Mouse (Mus musculus) hindbrain, embryonic 13.5 days (tissue): ENCODE results near the gene Zfp949. TPM values are rescaled to one million over a fixed set of nuclear protein-coding genes. Genes with fewer than 3 reads are reported as not detected.
"Not testable (repeated sequence)": the region's sequence is repeated elsewhere in the genome, so short reads cannot be mapped to it uniquely, and the experiment has no call there.

Experiments used
- ATAC-seq: fragments of 200-750 bp; cut with Nextera tagmentation; 2 replicates; pipeline ENCODE4 v1.8.0; 2017; ENCODE audit warnings: moderate TSS enrichment; ENCODE audit not compliant: low FRiP score
- H3K27ac ChIP-seq: fragments of 300-500 bp; sonication (generic); 2 replicates; pipeline ENCODE4 v1.5.1; 2015; ENCODE audit warnings: inconsistent platforms, mild to moderate bottlenecking, moderate library complexity
- H3K27me3 ChIP-seq: fragments of 300-500 bp; sonication (generic); 2 replicates; pipeline ENCODE4 v1.6.1; 2015; ENCODE audit warnings: mild to moderate bottlenecking, inconsistent platforms
- H3K36me3 ChIP-seq: fragments of 300-500 bp; sonication (generic); 2 replicates; pipeline ENCODE4 v1.6.1; 2015; ENCODE audit warnings: mild to moderate bottlenecking, inconsistent platforms
- H3K4me1 ChIP-seq: fragments of 300-500 bp; sonication (generic); replicated peaks from 2 replicates; pipeline ENCODE4 v1.6.1; 2015; ENCODE audit warnings: inconsistent platforms
- H3K4me2 ChIP-seq: fragments of 300-500 bp; sonication (generic); 2 replicates; pipeline ENCODE4 v1.6.1; 2015; ENCODE audit warnings: inconsistent platforms, mild to moderate bottlenecking, moderate library complexity
- H3K4me3 ChIP-seq: fragments of 300-500 bp; sonication (generic); 2 replicates; pipeline ENCODE4 v1.5.1; 2015; ENCODE audit warnings: mild to moderate bottlenecking, inconsistent platforms
- H3K9ac ChIP-seq: fragments of 300-500 bp; sonication (generic); 2 replicates; pipeline ENCODE4 v1.6.1; 2015; ENCODE audit warnings: mild to moderate bottlenecking, inconsistent platforms
- H3K9me3 ChIP-seq: fragments of 300-500 bp; sonication (generic); 2 replicates; pipeline ENCODE4 v1.6.1; 2016; ENCODE audit warnings: inconsistent platforms
- WGBS: fragments of 180-500 bp; shearing (Covaris S2); methylation state at CpG from one replicate; pipeline ENCODE4 v1.1.7; 2015; 5-methylcytosine and 5-hydroxymethylcytosine counted together
- polyA plus RNA-seq: library from polyadenylated mRNA; unstranded; fragments of >200 nt; fragmentation: Nextera tagmentation; extraction: Ambion mirVana; gene quantifications from 2 replicates; pipeline ENCODE4 v1.2.1, GENCODE M21; 2015

Gene Zfp949
- polyA plus RNA-seq, 1 experiment from 2014 or later, result 20.1 TPM

DNA sequence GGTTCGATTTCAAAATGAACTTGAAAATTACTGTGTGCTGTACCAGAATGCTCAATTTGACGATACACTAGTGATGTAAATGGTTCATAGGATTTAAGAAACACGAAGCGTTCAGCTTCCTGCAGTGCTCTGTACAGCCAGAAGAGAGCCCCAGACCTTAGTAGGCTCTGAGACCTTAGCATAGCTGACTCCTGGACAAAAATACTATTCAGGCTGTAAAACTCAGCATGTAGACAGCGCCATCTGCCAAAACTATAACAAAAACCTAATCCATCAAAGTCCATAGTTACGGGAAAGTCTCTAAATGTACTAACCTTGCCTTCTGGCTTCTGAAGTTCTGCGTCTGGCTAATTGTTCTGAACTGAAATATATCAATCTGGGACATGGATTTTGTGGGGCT, 550 bp upstream of the Zfp949 start:
- no peaks in the 10 kb centered on the region for H3K9me3 ChIP-seq
- no peak overlapping the region for H3K27ac ChIP-seq
- peak overlapping the region; percentile 86 for H3K9ac ChIP-seq
- ATAC-seq, result peak; percentile 43
- WGBS, result 28% methylated on average over 7 of the region's 7 CpGs
- peaks cover 36% of the 10 kb centered on the region for H3K4me1 ChIP-seq
- H3K4me2 ChIP-seq, result peak overlapping the region; percentile 72
- H3K4me3 ChIP-seq, result peak overlapping the region; percentile 79
- H3K27me3 ChIP-seq, result no peaks in the 10 kb centered on the region
- peaks cover 5% of the 10 kb centered on the region; the same call in 1 of the 2 replicates for H3K36me3 ChIP-seq

DNA sequence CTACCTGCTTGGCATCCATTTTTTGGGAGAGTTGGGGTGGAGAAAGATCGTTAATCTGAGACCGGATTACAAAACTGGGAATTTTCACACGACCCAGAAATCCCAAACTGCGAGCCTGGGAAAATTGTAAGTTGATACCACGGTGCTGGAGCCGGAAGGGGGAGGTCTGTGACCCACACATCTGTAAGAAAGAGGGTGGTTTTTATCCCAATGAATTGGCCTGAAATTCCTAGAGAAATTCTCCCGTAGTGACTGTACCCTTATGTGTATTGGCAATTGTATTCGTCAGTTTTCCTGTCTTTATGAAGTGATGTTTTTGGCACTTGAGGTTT, 760 bp downstream of the Zfp949 start:
- Histone ChIP-seq H3K36me3 (peaks cover 17% of the 10 kb centered on the region), H3K9ac (peak overlapping the region; percentile 86), H3K27ac (peak overlapping the region; percentile 93), H3K9me3 (no peaks in the 10 kb centered on the region), H3K27me3 (no peaks in the 10 kb centered on the region), H3K4me3 (peak overlapping the region; percentile 79), H3K4me2 (peak overlapping the region; percentile 72), H3K4me1 (peaks cover 36% of the 10 kb centered on the region)
- 7% methylated on average over 8 of the region's 8 CpGs for WGBS
- peak; percentile 5; the same call in 1 of the 2 replicates for ATAC-seq

DNA sequence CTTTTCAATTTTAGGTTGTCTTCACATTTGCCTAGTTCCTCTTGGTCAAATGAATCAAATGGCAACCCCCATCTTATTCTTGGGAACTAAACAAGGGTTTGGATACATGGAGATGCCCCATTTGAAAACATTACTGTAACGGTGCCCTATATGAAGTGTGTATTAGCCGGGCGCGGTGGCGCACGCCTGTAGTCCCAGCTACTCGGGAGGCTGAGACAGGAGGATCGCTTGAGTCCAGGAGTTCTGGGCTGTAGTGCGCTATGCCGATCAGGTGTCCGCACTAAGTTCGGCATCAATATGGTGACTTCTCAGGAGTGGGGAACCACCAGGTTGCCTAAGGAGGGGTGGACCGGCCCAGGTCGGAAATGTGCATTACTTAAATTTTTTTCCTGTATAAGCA, 5.3 kb downstream of the Zfp949 start:
- 96% methylated on average over 14 of the region's 14 CpGs for WGBS
- Histone ChIP-seq H3K4me2 (no peak overlapping the region), H3K4me1 (peaks cover 31% of the 10 kb centered on the region), H3K27ac (no peak overlapping the region), H3K4me3 (no peak overlapping the region), H3K36me3 (peaks cover 47% of the 10 kb centered on the region), H3K9ac (no peak overlapping the region), H3K9me3 (no peaks in the 10 kb centered on the region), H3K27me3 (no peaks in the 10 kb centered on the region)
- no peak for ATAC-seq

DNA sequence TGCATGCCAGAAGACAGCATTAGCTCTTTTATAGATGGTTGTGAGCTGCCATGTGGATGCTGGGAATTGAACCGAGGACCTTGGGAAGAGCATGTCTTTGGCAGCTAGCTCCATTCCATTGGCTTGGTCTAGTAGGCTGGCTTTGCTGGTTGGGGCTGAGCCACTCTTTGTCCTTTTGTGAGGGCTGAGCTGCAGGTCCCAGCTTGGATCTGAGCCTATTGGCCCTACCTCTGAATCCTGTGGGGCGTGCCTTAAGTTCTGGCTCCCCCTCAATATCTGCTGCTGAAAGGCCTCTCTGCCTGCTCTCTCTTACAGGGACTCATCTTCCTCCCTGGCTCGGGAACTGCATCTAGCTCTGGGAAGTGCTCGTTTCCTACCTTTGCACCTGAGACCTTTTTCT, 10.3 kb downstream of the Zfp949 start:
- no peak for ATAC-seq
- H3K4me1 ChIP-seq, result no peaks in the 10 kb centered on the region
- no peaks in the 10 kb centered on the region for H3K27me3 ChIP-seq
- H3K9me3 ChIP-seq, result no peaks in the 10 kb centered on the region
- no peak overlapping the region for H3K9ac ChIP-seq
- 92% methylated on average over 4 of the region's 4 CpGs for WGBS
- peaks cover 77% of the 10 kb centered on the region for H3K36me3 ChIP-seq
- H3K4me3 ChIP-seq, result no peak overlapping the region
- no peak overlapping the region for H3K27ac ChIP-seq
- H3K4me2 ChIP-seq, result no peak overlapping the region

DNA sequence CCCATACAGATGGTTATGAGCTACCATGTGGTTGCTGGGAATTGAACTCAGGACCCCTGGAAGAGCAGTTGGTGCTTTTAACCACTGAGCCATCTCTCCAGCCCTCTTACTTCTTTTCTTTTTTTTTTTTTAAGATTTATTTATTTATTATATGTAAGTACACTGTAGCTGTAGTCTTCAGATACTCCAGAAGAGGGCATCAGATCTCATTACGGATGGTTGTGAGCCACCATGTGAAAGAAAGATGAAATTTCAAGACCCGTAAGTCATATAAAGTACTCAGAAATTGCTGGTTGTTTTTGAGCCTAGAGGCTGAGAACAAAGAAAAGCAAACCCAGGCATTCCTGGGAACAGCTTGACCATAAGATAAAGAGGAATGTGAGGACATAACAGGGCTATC, 13.7 kb downstream of the Zfp949 start:
- 95% methylated on average over 2 of the region's 2 CpGs for WGBS
- not testable (repeated sequence) for H3K9ac ChIP-seq, H3K27ac ChIP-seq, ATAC-seq, H3K4me2 ChIP-seq, H3K4me3 ChIP-seq, H3K9me3 ChIP-seq, H3K27me3 ChIP-seq, H3K4me1 ChIP-seq
- peaks cover 79% of the 10 kb centered on the region for H3K36me3 ChIP-seq

DNA sequence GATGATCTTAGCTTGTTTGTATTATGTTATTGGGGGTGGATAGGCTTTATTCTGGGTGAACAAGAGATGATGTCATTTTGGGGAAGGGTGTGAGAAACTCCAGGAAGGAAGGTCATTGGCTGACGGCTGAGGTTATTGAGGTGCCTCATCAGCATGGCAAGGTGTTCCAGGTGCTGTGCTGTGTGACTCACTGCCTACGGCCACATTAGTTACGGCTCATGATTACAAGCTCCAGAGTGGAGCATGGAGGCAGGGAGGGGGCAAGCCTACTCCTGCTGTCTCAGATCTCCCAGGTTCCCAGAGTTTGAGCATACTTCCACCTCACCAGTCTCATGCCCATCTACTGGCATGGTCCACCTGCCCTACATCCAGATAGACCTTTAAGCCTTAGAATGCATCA, 22.7 kb downstream of the Zfp949 start:
- not testable (repeated sequence) for H3K9ac ChIP-seq, H3K4me3 ChIP-seq, H3K27me3 ChIP-seq, H3K27ac ChIP-seq, H3K4me2 ChIP-seq, H3K4me1 ChIP-seq
- peaks cover 34% of the 10 kb centered on the region for H3K9me3 ChIP-seq
- 100% methylated on average over 3 of the region's 3 CpGs for WGBS
- peaks cover 51% of the 10 kb centered on the region for H3K36me3 ChIP-seq
- ATAC-seq, result peak; percentile 41; the same call in 1 of the 2 replicates

DNA sequence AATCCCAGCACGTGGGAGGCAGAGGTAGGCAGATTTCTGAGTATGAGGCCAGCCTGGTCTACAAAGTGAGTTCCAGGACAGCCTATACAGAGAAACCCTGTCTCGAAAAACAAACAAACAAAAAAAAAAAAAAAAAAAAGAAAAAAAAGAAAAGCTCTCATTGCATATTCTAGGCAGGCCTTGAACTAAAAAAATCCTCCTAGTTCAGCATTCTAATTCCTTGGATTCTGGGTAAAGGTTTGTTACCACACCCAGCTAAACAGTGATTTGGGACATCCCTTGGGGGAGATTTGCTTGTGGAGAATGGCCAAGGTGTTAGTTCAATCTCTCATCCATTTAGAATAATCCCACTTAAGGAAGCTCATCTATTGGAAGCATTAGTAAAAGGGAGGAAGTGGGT, 32.8 kb downstream of the Zfp949 start, which contains the start of gene Trim43a:
Trim43a (plus strand) TSS at position 301 of the 400 bp plus-strand sequence.
- 87% methylated on average over 2 of the region's 2 CpGs for WGBS
- not testable (repeated sequence) for H3K9me3 ChIP-seq, H3K4me1 ChIP-seq, H3K4me3 ChIP-seq, H3K4me2 ChIP-seq, H3K27ac ChIP-seq, H3K27me3 ChIP-seq, H3K36me3 ChIP-seq, ATAC-seq, H3K9ac ChIP-seq

DNA sequence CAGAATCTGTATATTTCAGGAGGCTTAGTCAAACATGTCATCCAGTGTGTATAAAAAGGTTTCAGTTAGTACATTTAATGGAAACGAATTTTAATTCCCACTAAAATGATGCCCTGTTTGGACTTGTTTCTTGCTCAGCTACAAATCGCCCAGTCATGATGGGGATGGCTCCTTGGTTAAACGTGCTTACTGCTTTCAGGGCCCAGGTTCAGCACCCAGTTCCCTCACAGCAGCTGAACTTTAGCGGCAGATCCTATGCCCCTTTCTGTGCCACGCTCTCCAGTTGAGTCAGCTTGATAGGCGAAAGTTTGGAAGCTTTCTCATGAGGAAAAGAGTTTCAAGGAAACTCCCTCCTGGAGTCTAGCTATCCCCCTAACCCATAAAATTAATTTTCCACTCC, 45.9 kb downstream of the Zfp949 start:
- H3K4me3 ChIP-seq, H3K4me1 ChIP-seq, ATAC-seq, H3K9me3 ChIP-seq, H3K9ac ChIP-seq, H3K36me3 ChIP-seq, H3K27me3 ChIP-seq, H3K27ac ChIP-seq, H3K4me2 ChIP-seq: not testable (repeated sequence)
- 85% methylated on average over 6 of the region's 6 CpGs for WGBS

DNA sequence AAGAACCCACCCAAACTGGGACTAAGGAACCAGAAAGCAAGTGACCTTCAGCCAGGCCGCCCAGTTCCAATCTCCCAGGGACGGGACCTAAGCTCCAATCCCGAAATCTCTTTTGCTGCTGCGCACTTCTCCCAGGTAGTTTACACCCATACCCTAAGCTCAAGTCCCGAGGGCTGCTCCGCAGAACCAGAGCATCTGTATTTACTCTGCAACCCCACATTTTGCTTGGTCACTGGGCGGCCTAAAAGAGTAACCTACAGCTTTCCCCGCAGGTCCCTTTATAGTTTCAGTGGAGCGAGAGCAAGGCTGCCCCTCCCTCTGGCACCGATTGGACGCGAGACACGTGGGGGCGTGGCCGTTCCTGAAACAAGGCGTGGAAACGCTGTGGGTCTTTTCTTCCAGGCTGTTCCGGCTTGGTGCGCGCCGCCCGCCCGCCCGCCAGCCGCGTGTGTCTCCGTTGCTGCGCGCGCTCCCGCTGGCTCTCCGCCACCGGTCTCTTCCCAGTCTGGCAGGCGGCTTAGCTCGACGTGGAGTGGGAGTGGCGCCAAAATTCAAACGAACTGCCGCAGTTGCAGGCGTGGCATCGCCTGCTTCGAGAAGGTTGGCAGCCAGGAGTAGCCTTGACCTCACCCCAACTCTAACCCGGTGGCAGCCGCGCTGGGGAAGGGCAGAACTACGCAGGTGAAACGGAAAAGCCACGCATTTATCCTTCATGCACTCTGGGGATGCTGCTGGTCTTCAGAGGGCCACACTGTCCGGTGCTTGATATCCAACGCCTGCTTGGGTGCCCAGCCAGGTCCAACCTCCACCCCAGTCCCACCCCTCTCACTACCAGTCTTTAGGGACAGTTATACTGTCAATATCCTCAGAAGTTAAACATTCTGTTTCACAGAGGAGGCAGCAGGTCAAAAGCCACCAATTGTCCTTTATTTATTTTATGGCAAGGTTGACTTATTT, 51.7 kb downstream of the Zfp949 start:
- ATAC-seq, result peak; percentile 99
- not testable (repeated sequence) for H3K27me3 ChIP-seq, H3K4me1 ChIP-seq, H3K36me3 ChIP-seq, H3K27ac ChIP-seq, H3K9me3 ChIP-seq
- Histone ChIP-seq H3K4me2 (peak overlapping the region; percentile 58), H3K4me3 (peak overlapping the region; percentile 40), H3K9ac (peak overlapping the region; percentile 51; the same call in 1 of the 2 replicates)
- under 1% methylated on average over 47 of the region's 50 CpGs for WGBS

Other genes starting within 250 kb of the Zfp949 start
- 0.38 and 0.71 TPM in 2 replicates for gene Nt5e, start 220.8 kb upstream of the Zfp949 start, polyA plus RNA-seq
- gene Snx14, start 109.1 kb upstream of the Zfp949 start, polyA plus RNA-seq, result 29.4 and 30.3 TPM in 2 replicates
- gene Gm20537, start 91.4 kb upstream of the Zfp949 start, polyA plus RNA-seq, result 0.44 TPM in 1 of 2 replicates, not detected in the other
- gene Syncrip, start 65.4 kb upstream of the Zfp949 start, polyA plus RNA-seq, result 89.3 and 94.2 TPM in 2 replicates
- gene Trim43a, start 32.9 kb downstream of the Zfp949 start, polyA plus RNA-seq, result 0.18 and 0.28 TPM in 2 replicates
- 41.8 and 44.5 TPM in 2 replicates for gene Mthfsl, start 172.3 kb downstream of the Zfp949 start, polyA plus RNA-seq
- not detected in 2 replicates for gene Bcl2a1d, start 183.9 kb downstream of the Zfp949 start, polyA plus RNA-seq